Mouse (Mus musculus): ENCODE results near the gene Orai1. TPM values are rescaled to one million over a fixed set of nuclear protein-coding genes. Genes with fewer than 3 reads are reported as not detected.

Gene Orai1
- polyA plus RNA-seq, 2 experiments = 20.7 to 25.0 TPM

DNA sequence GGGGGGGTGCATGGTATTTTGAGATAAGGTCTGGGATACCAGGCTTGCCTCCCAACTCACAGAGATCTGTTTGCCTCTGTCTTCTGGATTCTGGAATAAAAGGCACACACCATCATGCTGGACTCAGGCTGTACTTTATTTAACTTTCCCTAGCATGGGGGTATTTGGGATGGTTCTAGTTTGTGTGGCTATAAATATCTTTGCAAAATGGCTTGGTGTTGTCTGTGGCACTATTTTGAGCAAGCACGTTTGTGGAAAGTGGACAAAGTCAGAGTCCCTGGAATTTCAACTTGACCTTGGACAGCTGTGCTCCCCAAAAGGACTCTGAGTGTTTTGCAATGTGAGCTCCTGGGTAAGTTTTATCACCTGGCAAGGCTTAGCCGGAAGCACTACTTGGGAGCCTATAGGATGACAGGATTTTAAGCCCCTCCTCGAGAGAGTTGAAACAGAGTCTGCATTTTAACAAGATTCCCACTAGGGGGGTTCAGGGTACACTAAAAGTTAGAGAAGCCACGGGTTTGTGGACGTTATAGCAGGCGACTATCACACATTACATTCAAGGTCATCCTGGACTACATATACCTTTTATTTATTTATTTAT lies 52.6 kb downstream of the Orai1 start:
- no peak overlapping the region for H3K4me3 ChIP-seq (replicated peaks; ENCODE audit: low read length)
- no peak overlapping the region for H3K4me2 ChIP-seq (replicated peaks; ENCODE audit: low read depth, low read length, severe bottlenecking)
- H3K9ac ChIP-seq (ENCODE audit: low read depth, low read length, severe bottlenecking) = no peak overlapping the region
- no peaks in the 10 kb centered on the region for H3K36me3 ChIP-seq (ENCODE audit: control insufficient read depth, insufficient read depth, low read length)
- peak; percentile 78 for ATAC-seq (ENCODE audit: low FRiP score, low read depth)
- no peaks in the 10 kb centered on the region for H3K27me3 ChIP-seq (ENCODE audit: control insufficient read depth, insufficient read depth, low read length)
- H3K4me1 ChIP-seq (ENCODE audit: control insufficient read depth, insufficient read depth, low read length) = no peaks in the 10 kb centered on the region
- H3K9me3 ChIP-seq (ENCODE audit: control insufficient read depth, low read length) = no peaks in the 10 kb centered on the region
- peak; percentile 83 for DNase-seq (ENCODE audit: low spot score)
- no peak for TF ChIP-seq POLR2A (IDR thresholded peaks at IDR 0.05; ENCODE audit: borderline replicate concordance, extremely low read depth, insufficient read depth, insufficient read length)
- WGBS = 16% methylated on average over 6 of the region's 6 CpGs
- H3K27ac ChIP-seq (replicated peaks; ENCODE audit: low read depth, low read length) = no peak overlapping the region

DNA sequence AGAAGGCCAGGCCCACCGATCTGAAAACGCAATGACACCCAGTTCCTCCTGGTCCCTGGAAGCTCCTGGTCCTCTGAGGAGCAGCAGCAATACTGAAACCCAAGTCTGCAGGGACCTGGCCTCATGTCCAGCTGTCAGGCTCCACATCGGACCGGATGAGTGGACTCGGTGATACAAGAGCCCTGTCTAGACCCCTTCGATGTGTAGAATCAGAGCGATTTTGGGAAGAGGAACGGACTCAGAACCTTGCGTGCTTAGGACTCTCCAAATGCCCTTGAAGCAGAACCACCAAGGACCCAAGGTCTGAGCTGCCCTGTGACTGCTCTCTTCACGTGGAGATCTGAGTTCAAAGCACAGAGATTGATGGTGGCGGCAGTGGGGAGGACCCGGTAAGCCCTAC lies 53.2 kb downstream of the Orai1 start, which contains the start of gene Tmem120b:
Gene Tmem120b, plus strand, starts transcription at position 301 of the 400 bp plus-strand sequence.
- H3K4me2 ChIP-seq (replicated peaks; ENCODE audit: low read depth, low read length, severe bottlenecking) = no peak within 1 kb of the TSS
- no peak within 1 kb of the TSS for H3K4me3 ChIP-seq (replicated peaks; ENCODE audit: low read length)
- H3K36me3 ChIP-seq (ENCODE audit: control insufficient read depth, insufficient read depth, low read length) = no peaks in the 10 kb centered on the region
- H3K9ac ChIP-seq (ENCODE audit: low read depth, low read length, severe bottlenecking) = no peak within 1 kb of the TSS
- no peaks in the 10 kb centered on the region for H3K9me3 ChIP-seq (ENCODE audit: control insufficient read depth, low read length)
- no peak for DNase-seq (ENCODE audit: low spot score)
- H3K27ac ChIP-seq (replicated peaks; ENCODE audit: low read depth, low read length) = no peak within 1 kb of the TSS
- H3K27me3 ChIP-seq (ENCODE audit: control insufficient read depth, insufficient read depth, low read length) = no peaks in the 10 kb centered on the region
- ATAC-seq (ENCODE audit: low FRiP score, low read depth) = no peak
- WGBS = 87% methylated on average over 12 of the region's 12 CpGs
- no peak for TF ChIP-seq POLR2A (IDR thresholded peaks at IDR 0.05; ENCODE audit: borderline replicate concordance, extremely low read depth, insufficient read depth, insufficient read length)
- H3K4me1 ChIP-seq (ENCODE audit: control insufficient read depth, insufficient read depth, low read length) = no peaks in the 10 kb centered on the region

DNA sequence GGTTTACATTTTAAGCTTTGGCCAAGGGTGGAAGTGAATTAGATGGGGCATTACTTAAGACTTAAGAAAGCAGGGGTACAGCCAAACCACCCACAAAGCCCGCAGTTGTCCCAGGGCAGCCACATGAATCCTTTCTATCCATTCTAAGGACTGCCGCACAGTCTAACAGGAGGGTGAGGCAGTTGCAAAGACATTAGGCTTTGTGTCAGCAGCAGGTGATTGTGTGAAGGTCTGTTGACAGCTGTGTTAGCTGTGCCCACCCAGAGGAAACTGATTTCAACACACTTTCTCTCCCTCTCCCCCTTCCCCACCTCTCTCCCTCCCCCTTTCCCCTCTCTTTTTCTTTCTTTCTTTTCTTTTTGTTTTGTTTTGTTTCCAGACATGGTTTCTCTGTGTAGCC lies 53.8 kb downstream of the Orai1 start:
- Histone ChIP-seq H3K9ac (ENCODE audit: low read depth, low read length, severe bottlenecking) (no peak overlapping the region), H3K27me3 (ENCODE audit: control insufficient read depth, insufficient read depth, low read length) (no peaks in the 10 kb centered on the region), H3K9me3 (ENCODE audit: control insufficient read depth, low read length) (no peaks in the 10 kb centered on the region), H3K36me3 (ENCODE audit: control insufficient read depth, insufficient read depth, low read length) (no peaks in the 10 kb centered on the region), H3K27ac (replicated peaks; ENCODE audit: low read depth, low read length) (no peak overlapping the region), H3K4me1 (ENCODE audit: control insufficient read depth, insufficient read depth, low read length) (no peaks in the 10 kb centered on the region), H3K4me2 (replicated peaks; ENCODE audit: low read depth, low read length, severe bottlenecking) (no peak overlapping the region), H3K4me3 (replicated peaks; ENCODE audit: low read length) (no peak overlapping the region)
- 97% methylated on average over 2 of the region's 2 CpGs for WGBS
- TF ChIP-seq POLR2A (IDR thresholded peaks at IDR 0.05; ENCODE audit: borderline replicate concordance, extremely low read depth, insufficient read depth, insufficient read length) = no peak
- DNase-seq (ENCODE audit: low spot score) (no peak), ATAC-seq (ENCODE audit: low FRiP score, low read depth) (no peak)

DNA sequence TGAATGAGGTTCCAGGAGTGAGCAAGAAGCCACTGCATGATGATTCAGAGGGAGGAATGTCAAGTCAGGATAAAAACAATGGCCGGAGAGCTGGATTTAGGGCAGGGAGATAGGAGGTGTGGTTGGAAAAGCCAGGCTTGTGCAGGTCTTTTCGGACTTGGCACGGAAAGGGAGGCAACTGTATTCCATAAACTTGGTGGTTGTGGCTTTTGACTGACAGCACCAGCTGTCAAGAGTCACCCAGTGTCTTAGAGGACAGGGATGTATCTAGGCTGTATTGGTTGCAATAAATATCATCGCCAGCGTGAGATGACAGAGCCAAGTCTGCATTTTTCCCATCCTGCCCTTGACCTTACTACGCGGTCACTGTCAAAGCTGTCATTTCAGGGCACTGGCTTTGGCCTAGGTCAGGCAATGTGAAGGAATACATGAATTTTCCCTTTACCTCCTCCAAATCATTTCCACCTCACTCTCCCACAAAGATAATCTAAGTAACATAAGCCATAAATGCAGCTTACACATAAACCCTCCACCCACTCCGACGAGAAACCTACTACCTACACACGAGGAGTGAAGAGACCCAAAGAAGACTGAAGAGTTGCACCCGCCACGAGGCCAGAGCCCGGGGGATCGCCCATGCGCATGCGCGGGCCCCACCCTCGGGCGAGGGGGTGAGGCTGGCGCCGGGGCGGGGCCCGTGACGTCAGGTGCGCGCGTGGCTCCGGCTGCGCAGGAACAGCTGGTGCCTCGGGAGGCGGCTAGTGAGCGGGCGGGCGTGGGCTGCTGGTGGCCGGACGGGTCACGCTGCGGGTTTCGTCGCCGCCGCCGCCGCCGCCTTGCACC lies 60.9 kb downstream of the Orai1 start:
- Histone ChIP-seq H3K9ac (ENCODE audit: low read depth, low read length, severe bottlenecking) (peak overlapping the region; percentile 68), H3K27ac (replicated peaks; ENCODE audit: low read depth, low read length) (peak overlapping the region; percentile 71), H3K27me3 (ENCODE audit: control insufficient read depth, insufficient read depth, low read length) (no peaks in the 10 kb centered on the region), H3K9me3 (ENCODE audit: control insufficient read depth, low read length) (no peaks in the 10 kb centered on the region), H3K4me3 (replicated peaks; ENCODE audit: low read length) (peak overlapping the region; percentile 77), H3K36me3 (ENCODE audit: control insufficient read depth, insufficient read depth, low read length) (no peaks in the 10 kb centered on the region), H3K4me1 (ENCODE audit: control insufficient read depth, insufficient read depth, low read length) (peaks cover 24% of the 10 kb centered on the region), H3K4me2 (replicated peaks; ENCODE audit: low read depth, low read length, severe bottlenecking) (peak overlapping the region; percentile 93)
- 11% methylated on average over 27 of the region's 45 CpGs for WGBS
- TF ChIP-seq POLR2A (IDR thresholded peaks at IDR 0.05; ENCODE audit: borderline replicate concordance, extremely low read depth, insufficient read depth, insufficient read length) = peak; percentile 63; the same call in 1 of the 2 replicates
- DNase-seq (ENCODE audit: low spot score) = peak; percentile 92
- ATAC-seq (ENCODE audit: low FRiP score, low read depth) = peak; percentile 95

DNA sequence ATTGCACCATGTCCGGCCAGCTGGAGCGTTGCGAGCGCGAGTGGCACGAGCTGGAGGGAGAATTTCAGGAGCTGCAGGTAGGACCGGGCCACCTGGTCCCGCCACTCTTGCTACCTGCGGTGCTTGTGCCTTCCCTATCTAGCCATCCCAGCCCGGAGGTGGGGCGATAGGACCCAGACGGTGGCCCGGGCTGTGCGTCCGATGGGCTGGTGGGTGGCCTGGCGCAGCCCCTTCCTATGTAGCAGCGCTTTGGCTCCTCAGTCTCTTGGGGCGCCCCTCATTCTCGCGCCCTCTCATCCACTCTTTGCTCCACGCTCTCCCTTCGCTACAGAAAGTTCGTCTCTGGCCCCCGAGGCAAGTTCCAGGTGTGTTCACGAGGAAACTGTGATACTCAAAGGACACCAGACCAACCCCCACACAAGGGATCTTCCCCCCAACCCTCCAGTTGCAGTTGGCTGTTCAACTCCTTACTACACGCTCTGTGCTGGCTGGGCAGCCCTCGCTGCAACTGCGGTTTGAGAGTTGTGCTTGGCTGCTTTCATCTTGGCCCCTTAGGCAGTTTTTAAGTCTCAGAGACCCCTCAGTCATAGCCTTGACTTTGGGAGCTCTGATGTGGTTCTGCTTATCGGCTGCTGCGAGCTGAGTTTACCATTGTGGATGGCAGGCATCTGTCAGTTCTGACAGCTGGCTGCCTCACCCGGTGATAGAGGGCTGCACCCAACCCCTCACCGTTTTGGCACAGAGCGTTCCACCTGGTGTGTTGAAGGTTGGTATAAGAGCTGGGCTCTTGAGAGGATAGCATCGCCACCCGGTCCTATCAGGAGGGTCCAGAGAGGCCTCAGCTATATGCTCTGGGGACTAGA lies 61.8 kb downstream of the Orai1 start:
- Histone ChIP-seq H3K27ac (replicated peaks; ENCODE audit: low read depth, low read length) (peak overlapping the region; percentile 71), H3K4me2 (replicated peaks; ENCODE audit: low read depth, low read length, severe bottlenecking) (peak overlapping the region; percentile 93), H3K9ac (ENCODE audit: low read depth, low read length, severe bottlenecking) (peak overlapping the region; percentile 68), H3K9me3 (ENCODE audit: control insufficient read depth, low read length) (no peaks in the 10 kb centered on the region), H3K4me3 (replicated peaks; ENCODE audit: low read length) (peak overlapping the region; percentile 77), H3K36me3 (ENCODE audit: control insufficient read depth, insufficient read depth, low read length) (no peaks in the 10 kb centered on the region), H3K27me3 (ENCODE audit: control insufficient read depth, insufficient read depth, low read length) (no peaks in the 10 kb centered on the region), H3K4me1 (ENCODE audit: control insufficient read depth, insufficient read depth, low read length) (peaks cover 24% of the 10 kb centered on the region)
- 4% methylated on average over 24 of the region's 35 CpGs for WGBS
- peak; percentile 45 for DNase-seq (ENCODE audit: low spot score)
- no peak for TF ChIP-seq POLR2A (IDR thresholded peaks at IDR 0.05; ENCODE audit: borderline replicate concordance, extremely low read depth, insufficient read depth, insufficient read length)
- ATAC-seq (ENCODE audit: low FRiP score, low read depth) = peak; percentile 80

All from limb, embryonic 14.5 days (tissue).